Mouse (Mus musculus) midbrain, embryonic 12.5 days (tissue): ENCODE measurements at regions not wholly inside any gene's neighbourhood (a gene's known extent, or its start where the extent isn't known, plus 50 kb on each side); places are given as distances from the start of the nearest gene placed in this dataset.

ENCODE experiments used
- ATAC-seq: fragments of 200-750 bp; cut with Nextera tagmentation; 2 replicates; pipeline ENCODE4 v1.8.0; 2017; ENCODE audit warnings: low read depth, moderate TSS enrichment, moderate library complexity; ENCODE audit not compliant: low FRiP score
- H3K27ac ChIP-seq: fragments of 300-500 bp; sonication (generic); replicated peaks from 2 replicates; pipeline ENCODE4 v1.5.1; 2016; ENCODE audit warnings: mild to moderate bottlenecking
- H3K27me3 ChIP-seq: fragments of 300-500 bp; sonication (generic); 2 replicates; pipeline ENCODE4 v1.6.1; 2016; ENCODE audit warnings: mild to moderate bottlenecking
- H3K36me3 ChIP-seq: fragments of 300-500 bp; sonication (generic); 2 replicates; pipeline ENCODE4 v1.6.1; 2016
- H3K4me1 ChIP-seq: fragments of 300-500 bp; sonication (generic); 2 replicates; pipeline ENCODE4 v1.6.1; 2016
- H3K4me2 ChIP-seq: fragments of 300-500 bp; sonication (generic); replicated peaks from 2 replicates; pipeline ENCODE4 v1.6.1; 2016; ENCODE audit warnings: mild to moderate bottlenecking, moderate library complexity
- H3K4me3 ChIP-seq: fragments of 300-500 bp; sonication (generic); 2 replicates; pipeline ENCODE4 v1.5.1; 2016; ENCODE audit warnings: mild to moderate bottlenecking
- H3K9ac ChIP-seq: fragments of 300-500 bp; sonication (generic); replicated peaks from 2 replicates; pipeline ENCODE4 v1.6.1; 2016; ENCODE audit warnings: mild to moderate bottlenecking, moderate library complexity
- H3K9me3 ChIP-seq: fragments of 300-500 bp; sonication (generic); 2 replicates; pipeline ENCODE4 v1.6.1; 2016; ENCODE audit warnings: mild to moderate bottlenecking
- WGBS: fragments of 180-500 bp; shearing (Covaris S2); methylation state at CpG from one replicate; pipeline ENCODE4 v1.1.7; 2016; 5-methylcytosine and 5-hydroxymethylcytosine counted together

DNA sequence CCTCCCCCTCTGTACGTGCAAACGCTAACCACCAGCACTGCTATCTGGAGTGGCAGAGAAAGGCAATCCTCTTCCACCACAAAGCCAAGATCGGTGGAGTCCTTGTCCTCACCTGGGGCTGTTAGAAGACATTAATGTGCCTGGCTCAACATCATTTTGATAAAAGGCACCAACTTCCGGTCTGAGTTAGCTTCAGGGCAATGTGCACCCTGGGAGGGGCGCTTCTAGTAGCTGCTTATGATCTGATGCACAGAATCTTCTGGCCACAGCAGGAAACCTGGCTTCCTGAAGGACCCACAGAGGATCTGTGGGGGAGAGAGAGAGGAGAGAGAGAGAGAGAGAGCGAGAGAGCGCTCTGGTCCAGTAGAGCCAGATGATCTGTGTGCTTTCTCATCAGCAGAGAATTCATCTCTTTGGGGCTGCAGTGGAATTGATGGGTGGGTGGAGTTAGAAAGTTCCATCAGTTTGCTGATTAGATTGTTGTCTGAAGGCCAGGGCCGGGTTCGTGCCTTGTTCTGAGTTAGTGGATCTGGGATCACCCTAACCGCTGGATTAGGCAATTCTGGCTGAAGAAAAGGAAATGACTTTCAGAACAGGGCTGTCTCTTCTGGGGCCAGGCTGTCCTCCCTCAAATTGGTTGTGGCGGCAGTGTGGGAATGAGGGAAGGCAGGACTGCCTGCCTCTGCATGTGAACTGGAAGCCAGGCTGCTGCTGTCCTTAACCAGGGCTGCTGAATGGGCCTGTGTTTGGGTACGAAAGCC lies 101.3 kb upstream of the Pmepa1 start:
- WGBS, result 75% methylated on average over 10 of the region's 12 CpGs
- no peak for ATAC-seq
- Histone ChIP-seq H3K9ac (no peak overlapping the region), H3K4me3 (no peak overlapping the region), H3K36me3 (no peaks in the 10 kb centered on the region), H3K27me3 (no peaks in the 10 kb centered on the region), H3K9me3 (no peaks in the 10 kb centered on the region), H3K4me2 (no peak overlapping the region), H3K27ac (no peak overlapping the region), H3K4me1 (peaks cover 3% of the 10 kb centered on the region; the same call in 1 of the 2 replicates)

DNA sequence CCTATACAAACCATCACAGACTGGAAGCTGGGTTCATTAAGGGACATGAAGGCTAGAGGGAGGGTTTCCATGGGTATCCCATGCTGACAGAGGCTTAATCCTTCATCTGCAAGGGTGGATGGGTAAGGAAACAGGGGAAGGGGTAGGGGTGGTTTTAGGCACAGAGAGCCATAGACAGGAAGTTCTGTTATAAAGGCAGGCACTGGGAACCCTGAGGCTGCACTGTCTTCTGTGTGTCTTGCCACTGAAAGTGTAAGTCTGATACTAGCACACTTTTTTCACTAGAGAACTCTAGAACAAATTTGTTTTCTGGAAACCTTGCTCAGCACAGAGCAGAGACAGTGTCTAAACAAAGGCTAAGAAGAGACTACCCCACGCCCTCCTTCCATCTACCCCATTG lies 103.4 kb upstream of the Pmepa1 start:
- H3K27ac ChIP-seq, result no peak overlapping the region
- no peak overlapping the region for H3K9ac ChIP-seq
- H3K4me3 ChIP-seq, result no peak overlapping the region
- H3K36me3 ChIP-seq, result no peaks in the 10 kb centered on the region
- H3K4me1 ChIP-seq, result peaks cover 3% of the 10 kb centered on the region; the same call in 1 of the 2 replicates
- WGBS, result 96% methylated on average over 1 of the region's 1 CpGs
- H3K9me3 ChIP-seq, result no peaks in the 10 kb centered on the region
- ATAC-seq, result no peak
- H3K4me2 ChIP-seq, result no peak overlapping the region
- no peaks in the 10 kb centered on the region for H3K27me3 ChIP-seq

DNA sequence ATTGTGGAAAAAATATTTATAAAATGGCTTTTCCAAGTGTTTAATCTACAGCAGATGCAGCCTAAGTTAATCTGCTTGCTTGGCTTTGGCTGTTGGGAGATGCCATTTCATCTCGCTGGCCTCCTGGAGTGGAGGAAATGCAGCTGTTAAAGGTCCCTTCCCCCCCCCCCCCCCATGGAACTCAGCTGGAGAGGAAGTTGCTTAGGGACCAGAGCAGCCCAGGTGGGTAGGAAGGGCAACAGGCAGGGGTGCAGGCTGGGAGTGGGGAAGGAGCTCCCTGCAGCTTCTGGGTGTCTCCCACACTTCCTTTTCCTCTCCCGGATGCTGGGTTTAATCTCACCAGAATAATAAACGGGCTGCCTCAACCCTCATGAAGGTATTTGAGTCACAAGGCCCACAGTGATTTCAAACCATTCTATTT lies 104.0 kb upstream of the Pmepa1 start:
- H3K4me3 ChIP-seq, result no peak overlapping the region
- no peaks in the 10 kb centered on the region for H3K9me3 ChIP-seq
- H3K4me2 ChIP-seq, result no peak overlapping the region
- H3K9ac ChIP-seq, result no peak overlapping the region
- H3K27me3 ChIP-seq, result no peaks in the 10 kb centered on the region
- H3K4me1 ChIP-seq, result peaks cover 3% of the 10 kb centered on the region; the same call in 1 of the 2 replicates
- H3K36me3 ChIP-seq, result no peaks in the 10 kb centered on the region
- ATAC-seq, result no peak
- 70% methylated on average over 3 of the region's 3 CpGs for WGBS
- H3K27ac ChIP-seq, result no peak overlapping the region

DNA sequence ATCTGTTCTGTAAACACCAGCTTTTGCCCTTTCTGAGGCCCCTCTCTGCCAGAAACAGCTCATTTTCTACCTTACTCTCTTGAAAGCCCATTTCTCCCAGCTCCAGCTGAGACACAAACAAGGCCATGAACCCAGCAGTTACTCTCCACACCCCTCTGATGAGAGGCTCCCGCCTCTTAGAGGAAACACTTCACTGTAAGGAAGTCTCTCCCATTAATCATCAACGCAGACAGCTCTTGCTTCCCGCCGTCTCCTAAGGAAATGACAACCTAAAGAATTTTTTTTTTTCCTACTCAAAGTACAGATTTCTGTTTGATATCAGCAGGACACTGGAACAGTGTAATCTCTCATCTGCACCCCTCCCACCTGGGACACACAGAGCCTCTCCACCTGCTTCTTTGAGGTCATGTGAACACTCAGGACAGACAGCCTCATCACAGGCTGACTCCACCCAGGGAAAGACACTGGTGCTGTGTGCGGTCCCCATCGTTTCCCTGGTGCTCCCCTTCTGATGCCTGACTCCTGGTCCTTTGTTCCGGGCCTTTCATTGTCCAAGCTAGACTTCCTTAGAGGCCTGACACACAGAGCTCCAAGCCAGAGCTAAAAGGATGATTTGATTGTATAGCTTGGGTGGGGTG lies 106.0 kb upstream of the Pmepa1 start:
- no peak overlapping the region for H3K9ac ChIP-seq
- ATAC-seq, result no peak
- H3K27me3 ChIP-seq, result no peaks in the 10 kb centered on the region
- no peaks in the 10 kb centered on the region for H3K36me3 ChIP-seq
- H3K4me3 ChIP-seq, result no peak overlapping the region
- WGBS, result 72% methylated on average over 7 of the region's 7 CpGs
- peaks cover 3% of the 10 kb centered on the region; the same call in 1 of the 2 replicates for H3K4me1 ChIP-seq
- H3K27ac ChIP-seq, result no peak overlapping the region
- H3K9me3 ChIP-seq, result no peaks in the 10 kb centered on the region
- H3K4me2 ChIP-seq, result no peak overlapping the region

DNA sequence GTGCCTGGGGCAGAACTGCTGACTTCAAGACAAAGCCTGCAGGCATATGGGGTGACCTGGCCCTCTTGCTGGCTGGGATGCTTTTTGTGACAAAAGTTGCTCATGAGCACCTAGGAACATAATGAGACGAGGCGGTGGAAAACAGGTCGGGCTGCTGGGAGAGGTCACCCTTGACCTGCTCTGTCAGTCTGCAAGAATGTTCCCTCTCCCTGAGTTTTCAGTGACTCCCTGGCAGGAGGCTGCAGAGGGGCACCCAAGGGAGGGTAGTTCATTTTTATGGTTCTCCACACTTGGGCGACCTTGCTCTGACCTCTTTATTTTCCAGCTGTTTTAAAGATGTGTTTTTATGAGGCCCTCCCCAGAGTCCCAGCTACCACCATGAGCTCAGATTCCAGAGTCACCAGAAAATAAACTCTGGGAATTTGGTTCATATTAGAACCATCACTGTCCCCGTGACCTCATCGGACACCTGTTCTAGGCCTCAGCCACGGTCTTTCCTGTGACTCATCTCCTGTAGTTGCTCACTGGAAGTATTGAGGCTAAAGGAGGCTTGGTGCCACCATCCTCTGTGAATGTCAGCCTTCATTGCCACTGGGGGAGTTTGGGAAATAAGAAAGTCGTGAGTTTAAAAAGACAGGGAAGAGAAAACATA lies 108.7 kb upstream of the Pmepa1 start:
- 80% methylated on average over 8 of the region's 8 CpGs for WGBS
- Histone ChIP-seq H3K36me3 (no peaks in the 10 kb centered on the region), H3K4me3 (no peak overlapping the region)

DNA sequence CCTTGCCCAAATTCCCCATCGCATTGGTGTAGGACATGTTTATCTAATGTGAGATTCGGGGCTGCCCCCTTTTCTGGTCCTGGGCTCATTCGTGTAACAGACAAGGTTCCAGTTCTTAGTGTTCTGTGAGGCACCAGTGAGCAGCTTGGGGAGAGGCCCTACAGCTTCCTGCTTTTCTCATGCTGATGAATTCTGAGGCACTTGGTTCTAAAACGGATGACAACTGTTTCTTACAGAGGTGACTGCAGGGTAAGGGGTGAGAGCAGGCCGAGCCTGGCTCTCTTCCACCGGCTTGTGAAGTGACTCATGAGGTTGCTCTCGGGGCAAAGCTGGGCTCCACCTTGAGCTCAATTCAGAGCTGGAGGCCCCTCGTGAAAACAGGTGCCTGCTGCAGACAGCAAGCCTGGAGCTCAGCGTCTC lies 109.4 kb upstream of the Pmepa1 start:
- no peak overlapping the region for H3K4me2 ChIP-seq
- WGBS, result 69% methylated on average over 9 of the region's 9 CpGs
- no peak for ATAC-seq

More for the DNA sequence above, 108.7 kb upstream of the Pmepa1 start:
- H3K4me2 ChIP-seq, result no peak overlapping the region
- H3K27me3 ChIP-seq, result no peaks in the 10 kb centered on the region
- H3K27ac ChIP-seq, result no peak overlapping the region
- H3K4me1 ChIP-seq, result no peaks in the 10 kb centered on the region
- no peak for ATAC-seq
- no peak overlapping the region for H3K9ac ChIP-seq
- no peaks in the 10 kb centered on the region for H3K9me3 ChIP-seq

DNA sequence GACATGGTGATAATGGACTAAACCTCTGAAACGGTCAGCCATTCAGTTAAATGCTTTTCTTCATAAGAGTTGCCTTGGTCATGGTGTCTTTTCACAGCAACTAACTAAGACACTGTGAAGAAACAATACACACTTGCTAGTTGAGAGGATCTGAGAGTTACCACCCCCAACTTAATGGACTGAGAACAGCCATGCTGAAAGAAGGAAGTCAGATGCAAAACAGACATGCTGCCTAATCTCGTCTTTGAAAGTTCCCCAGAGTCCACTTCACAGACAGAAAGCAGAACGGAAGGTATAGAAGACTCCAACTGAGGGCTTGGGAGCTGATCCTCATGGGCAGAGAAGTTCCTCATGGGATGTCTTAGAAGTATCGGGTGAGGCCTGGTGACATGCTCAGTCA lies 111.8 kb upstream of the Pmepa1 start:
- H3K27me3 ChIP-seq, result no peaks in the 10 kb centered on the region
- 77% methylated on average over 4 of the region's 4 CpGs for WGBS
- no peaks in the 10 kb centered on the region for H3K4me1 ChIP-seq
- no peaks in the 10 kb centered on the region for H3K36me3 ChIP-seq
- ATAC-seq, result no peak
- H3K9me3 ChIP-seq, result peaks cover 9% of the 10 kb centered on the region; the same call in 1 of the 2 replicates
- no peak overlapping the region for H3K4me3 ChIP-seq
- no peak overlapping the region for H3K4me2 ChIP-seq
- H3K9ac ChIP-seq, result no peak overlapping the region
- no peak overlapping the region for H3K27ac ChIP-seq

More for the DNA sequence above, 109.4 kb upstream of the Pmepa1 start:
- Histone ChIP-seq H3K4me1 (no peaks in the 10 kb centered on the region), H3K27me3 (no peaks in the 10 kb centered on the region), H3K9ac (no peak overlapping the region), H3K9me3 (peaks cover 2% of the 10 kb centered on the region; the same call in 1 of the 2 replicates), H3K27ac (no peak overlapping the region), H3K36me3 (no peaks in the 10 kb centered on the region), H3K4me3 (no peak overlapping the region)

DNA sequence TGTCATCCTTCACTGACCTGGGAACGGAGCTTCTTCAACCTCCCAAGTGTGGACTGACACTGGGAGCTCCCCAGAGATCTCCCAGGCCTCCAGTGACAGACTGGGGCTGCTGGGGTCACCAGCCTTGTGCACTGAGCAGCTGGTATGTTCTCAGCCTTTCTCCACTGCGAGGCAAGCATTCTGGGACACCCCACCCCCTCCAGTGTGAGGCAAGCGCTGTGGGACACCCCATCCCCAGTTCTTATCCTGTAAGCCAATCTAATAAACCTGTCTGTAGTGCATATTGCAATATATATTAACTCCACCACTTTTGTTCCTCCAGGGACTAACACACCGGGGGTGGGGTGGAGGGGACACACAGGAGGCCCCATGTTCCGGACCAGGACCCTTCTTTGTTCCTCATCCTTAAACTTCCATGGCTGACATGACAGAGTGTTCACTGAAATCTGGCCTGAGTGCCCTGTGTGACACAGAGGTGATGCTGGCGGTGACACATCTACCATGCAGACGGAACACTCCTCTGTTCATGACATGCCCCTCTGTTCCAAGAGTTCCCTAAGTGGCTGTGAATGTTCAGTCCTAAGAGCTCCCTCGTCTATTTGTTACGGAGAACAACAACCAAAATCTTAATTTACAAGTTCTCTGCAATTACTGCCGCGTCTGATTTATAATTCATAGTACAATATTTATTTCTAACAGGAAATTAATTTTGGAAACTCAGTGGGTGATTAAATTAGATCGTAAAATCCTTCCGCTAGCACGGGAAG lies 116.4 kb upstream of the Pmepa1 start:
- no peaks in the 10 kb centered on the region for H3K36me3 ChIP-seq
- no peaks in the 10 kb centered on the region; the same call in 1 of the 2 replicates for H3K4me1 ChIP-seq
- no peaks in the 10 kb centered on the region for H3K27me3 ChIP-seq
- peaks cover 9% of the 10 kb centered on the region; the same call in 1 of the 2 replicates for H3K9me3 ChIP-seq
- no peak overlapping the region for H3K4me3 ChIP-seq
- no peak for ATAC-seq
- H3K4me2 ChIP-seq, result no peak overlapping the region
- H3K27ac ChIP-seq, result no peak overlapping the region
- H3K9ac ChIP-seq, result no peak overlapping the region
- 90% methylated on average over 14 of the region's 14 CpGs for WGBS

DNA sequence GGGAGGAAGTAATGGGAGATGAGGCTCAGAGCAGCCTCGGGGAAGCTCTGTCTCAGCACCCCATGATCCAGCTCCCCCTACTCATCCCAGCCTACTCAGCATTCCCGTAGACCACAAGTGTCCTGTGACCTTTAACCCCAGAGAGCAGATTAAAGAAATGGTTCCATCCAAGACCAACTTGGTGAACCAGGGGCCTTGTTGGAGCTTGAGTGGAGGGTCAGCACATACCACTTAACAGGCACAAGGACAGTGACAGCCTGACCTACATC lies 116.9 kb upstream of the Pmepa1 start:
- Histone ChIP-seq H3K4me2 (no peak overlapping the region), H3K27ac (no peak overlapping the region), H3K9me3 (peaks cover 9% of the 10 kb centered on the region; the same call in 1 of the 2 replicates), H3K4me3 (no peak overlapping the region), H3K27me3 (no peaks in the 10 kb centered on the region), H3K9ac (no peak overlapping the region), H3K4me1 (no peaks in the 10 kb centered on the region; the same call in 1 of the 2 replicates), H3K36me3 (no peaks in the 10 kb centered on the region)
- no peak for ATAC-seq
- 49% methylated on average over 2 of the region's 2 CpGs for WGBS

DNA sequence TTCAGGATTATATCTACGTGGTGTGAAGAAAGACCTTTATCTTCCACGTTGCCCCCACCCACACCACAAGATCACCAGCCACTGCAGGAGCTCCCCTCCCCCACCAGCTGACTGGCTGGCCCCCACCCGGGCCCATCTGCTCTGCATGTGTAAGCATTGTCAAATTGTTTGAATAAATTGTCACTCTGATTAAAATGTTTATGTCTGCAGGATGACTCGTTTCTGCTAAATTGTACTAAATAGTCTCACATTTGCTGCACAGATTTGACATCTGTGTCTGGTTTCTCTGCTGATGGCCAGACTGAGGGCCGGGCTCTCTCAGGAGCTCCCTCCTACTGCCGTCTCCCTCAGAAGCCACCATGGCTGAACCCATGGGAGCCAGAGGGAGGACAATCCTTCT lies 119.2 kb upstream of the Pmepa1 start:
- Histone ChIP-seq H3K4me3 (no peak overlapping the region), H3K9me3 (peaks cover 9% of the 10 kb centered on the region; the same call in 1 of the 2 replicates), H3K36me3 (no peaks in the 10 kb centered on the region), H3K27me3 (no peaks in the 10 kb centered on the region), H3K4me2 (no peak overlapping the region), H3K4me1 (no peaks in the 10 kb centered on the region; the same call in 1 of the 2 replicates), H3K27ac (no peak overlapping the region), H3K9ac (no peak overlapping the region)
- WGBS, result 58% methylated on average over 6 of the region's 6 CpGs
- no peak for ATAC-seq

DNA sequence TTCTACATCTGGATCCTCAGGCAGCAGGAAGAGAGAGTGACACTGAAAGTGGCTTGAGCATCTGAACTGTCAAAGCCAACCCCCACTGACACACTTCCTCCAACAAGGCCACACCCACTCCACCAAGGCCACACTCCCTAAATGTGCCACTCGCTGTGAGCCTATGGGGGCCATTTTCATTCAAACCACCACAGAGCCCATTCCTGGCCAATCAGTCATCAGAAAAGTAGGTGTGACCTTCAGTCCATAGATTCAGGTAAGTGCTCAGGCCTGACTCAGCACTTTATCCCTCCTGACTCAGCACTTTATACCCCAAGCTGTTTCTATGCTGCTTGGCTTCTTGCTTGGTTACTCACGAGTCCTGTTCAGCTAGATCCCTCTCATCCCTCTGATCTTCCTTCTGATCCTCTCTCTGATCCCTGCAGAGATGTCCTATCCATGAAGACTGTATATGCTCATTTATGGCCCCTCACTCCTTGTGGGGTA lies 121.6 kb upstream of the Pmepa1 start:
- Histone ChIP-seq H3K36me3 (no peaks in the 10 kb centered on the region), H3K9me3 (no peaks in the 10 kb centered on the region), H3K27ac (no peak overlapping the region), H3K4me1 (no peaks in the 10 kb centered on the region; the same call in 1 of the 2 replicates), H3K4me3 (no peak overlapping the region), H3K4me2 (no peak overlapping the region), H3K27me3 (no peaks in the 10 kb centered on the region), H3K9ac (no peak overlapping the region)
- WGBS, result 92% methylated on average over 2 of the region's 2 CpGs
- no peak for ATAC-seq
